Mouse (Mus musculus) left cerebral cortex, adult 8-10 months (tissue): ENCODE results near the gene Fcor. TPM values are rescaled to one million over a fixed set of nuclear protein-coding genes. Genes with fewer than 3 reads are reported as not detected.
A peak's percentile ranks its signal among the peaks of the same experiment; 100 is the strongest.

ENCODE experiments used
- DNase-seq, 2 experiments: peaks; one replicate each; pipeline ENCODE4 v3.0.0; 2022; ENCODE audit warnings: low spot score in 2 of 2
- total RNA-seq, 4 experiments: library from RNA; stranded (reverse); gene quantifications; 2 replicates each; pipeline ENCODE4 v1.2.4; 2022

The Fcor gene
- total RNA-seq, 4 experiments from 2014 or later = 11.6 to 18.0 (median 13.9) TPM

GRCm38 (mm10) chr8:3622119-3622518 lies 50.0 kb downstream of the Fcor start:
- no peak for DNase-seq

DNA sequence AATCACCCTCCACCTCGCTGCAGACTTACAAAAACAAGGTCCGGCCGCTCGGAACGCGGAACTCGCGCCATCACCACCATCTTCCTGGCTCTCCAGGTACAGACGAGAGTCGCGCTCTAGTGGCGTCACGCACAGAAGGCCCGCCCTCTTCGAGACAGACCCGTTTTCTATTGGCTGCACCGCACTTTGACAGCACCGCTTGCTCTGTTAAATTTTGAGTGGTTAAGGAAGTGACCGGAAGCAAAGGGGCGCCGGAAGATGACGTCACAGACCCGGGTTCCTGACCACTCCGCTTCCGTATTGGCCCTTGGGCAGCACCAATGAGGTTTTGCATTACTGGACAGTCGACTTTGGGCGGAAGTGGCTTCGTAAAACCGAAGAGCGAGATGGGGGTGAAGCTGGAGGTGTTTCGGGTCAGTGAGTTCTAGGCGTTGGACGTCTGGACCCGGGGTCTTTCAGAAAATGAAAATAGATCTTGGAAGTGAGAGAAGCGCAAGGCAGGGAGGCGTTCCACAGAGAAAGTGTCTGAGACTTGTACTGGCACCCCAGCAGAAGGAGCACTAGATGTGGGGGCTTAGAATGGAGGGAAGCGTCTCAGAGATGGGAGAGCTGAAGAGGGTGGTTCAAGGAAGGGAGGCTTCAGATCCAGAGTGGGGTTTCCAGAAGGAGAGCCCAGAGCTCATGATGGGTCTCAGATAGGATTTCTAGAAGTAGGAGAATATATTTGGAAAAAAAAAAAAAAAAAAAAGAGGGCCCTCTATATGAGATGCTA lies 50.8 kb downstream of the Fcor start, which contains the start of the genes Xab2 and Pet100:
Xab2 (minus strand) TSS at position 118 of the 772 bp plus-strand sequence.
Pet100 (plus strand) TSS at position 350 of the 772 bp plus-strand sequence.
- peak; percentile 99 for DNase-seq

Other genes starting within 250 kb of the Fcor start
- gene Pex11g, start 204.7 kb downstream of the Fcor start, total RNA-seq = 1 to 10 TPM in 1 of 4 experiments, under 1 TPM in 3; 0.41 to 1.0 (median 0.90) TPM
- under 1 TPM in 1 of 4 experiments, not detected in 3; 0.30 TPM for gene Tex45, start 201.5 kb downstream of the Fcor start, total RNA-seq
- 10 to 100 TPM; 30.8 to 36.0 (median 31.9) TPM for gene Zfp358, start 179.2 kb downstream of the Fcor start, total RNA-seq
- 100 to 1,000 TPM in 1 of 4 experiments, 10 to 100 TPM in 3; 85.3 to 100 (median 94.8) TPM for gene Mcoln1, start 171.9 kb downstream of the Fcor start, total RNA-seq
- 10 to 100 TPM; 62.6 to 70.7 (median 67.0) TPM for gene Pnpla6, start 157.0 kb downstream of the Fcor start, total RNA-seq
- not detected for gene C330021F23Rik, start 104.4 kb downstream of the Fcor start, total RNA-seq
- gene Camsap3, start 85.1 kb downstream of the Fcor start, total RNA-seq = 10 to 100 TPM; 29.0 to 34.2 (median 32.6) TPM
- 10 to 100 TPM; 38.1 to 41.5 (median 40.5) TPM for gene Xab2, start 51.0 kb downstream of the Fcor start, total RNA-seq
- gene Pet100, start 50.8 kb downstream of the Fcor start, total RNA-seq = 10 to 100 TPM; 55.9 to 90.3 (median 75.7) TPM
- gene Pcp2, start 46.8 kb downstream of the Fcor start, total RNA-seq = not detected
- gene Stxbp2, start 41.4 kb downstream of the Fcor start, total RNA-seq = 10 to 100 TPM; 55.4 to 80.3 (median 63.3) TPM
- 1 to 10 TPM in 3 of 4 experiments, under 1 TPM in 1; 0.96 to 1.5 (median 1.1) TPM for gene Retn, start 16.6 kb downstream of the Fcor start, total RNA-seq
- under 1 TPM in 2 of 4 experiments, not detected in 2; 0.42 to 0.59 TPM for gene Mcemp1, start 6.6 kb downstream of the Fcor start, total RNA-seq
- gene Trappc5, start 3.9 kb upstream of the Fcor start, total RNA-seq = 10 to 100 TPM; 27.3 to 29.4 (median 28.7) TPM
- not detected for gene Fcer2a, start 21.8 kb upstream of the Fcor start, total RNA-seq
- under 1 TPM in 2 of 4 experiments, not detected in 2; 0.27 to 0.40 TPM for gene Clec4g, start 48.3 kb upstream of the Fcor start, total RNA-seq
- 1 to 10 TPM in 3 of 4 experiments, under 1 TPM in 1; 0.41 to 1.5 (median 1.2) TPM for gene Cd209a, start 76.6 kb upstream of the Fcor start, total RNA-seq
- not detected for gene Cd209e, start 181.9 kb upstream of the Fcor start, total RNA-seq
- not detected for gene Cd209d, start 206.2 kb upstream of the Fcor start, total RNA-seq